In the genomic region with DNA sequence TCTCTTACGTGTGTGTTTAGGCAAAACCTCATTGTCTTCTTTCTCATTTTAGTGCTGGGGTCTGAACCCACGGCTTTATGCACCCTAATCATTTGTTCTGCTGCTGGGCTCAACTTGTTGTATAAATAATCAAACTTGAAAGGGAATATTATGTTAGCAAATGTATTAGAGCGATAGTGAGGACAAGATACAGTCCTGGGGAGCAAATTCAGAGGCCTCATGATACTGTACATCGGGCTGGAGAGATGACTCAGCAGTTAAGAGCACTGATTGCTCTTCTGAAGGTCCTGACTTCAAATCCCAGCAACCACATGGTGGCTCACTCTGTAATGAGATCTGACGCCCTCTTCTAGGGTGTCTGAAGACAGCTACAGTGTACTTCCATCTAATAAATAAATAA, we compare ENCODE assay signal across 18 mouse cellular contexts. TPM values are rescaled to one million over a fixed set of nuclear protein-coding genes. Genes with fewer than 3 reads are reported as not detected.
DNase-seq lines count a peak whose midpoint lies in the region; ATAC-seq and TF ChIP-seq lines count a peak whose summit lies in the region.
"Had no signal": no experiment of that assay in that cellular context is flagged by ENCODE, and none has a peak within 500 bp of the region (broad histone marks: within the 10 kb centered on the region; RNA-seq: fewer than 3 reads in every experiment).

No protein-coding gene starts in this region.

- H3K4me3 ChIP-seq in heart, postnatal 0 days (ENCODE audit: low read depth, low read length): no peak overlapping the region
- no peak overlapping the region for H3K4me3 ChIP-seq in heart, adult 2 months
- H3K4me3 ChIP-seq in stomach, embryonic 15.5 days (replicated peaks): no peak overlapping the region
- no peak overlapping the region for H3K4me3 ChIP-seq in stomach, postnatal 0 days (ENCODE audit: low read depth, low read length)
- H3K4me3 ChIP-seq in intestine, embryonic 14.5 days (ENCODE audit: low read depth, low read length): no peak overlapping the region
- H3K4me3 ChIP-seq: embryonic facial prominence, embryonic 13.5 days; liver, embryonic 12.5 days had no signal

- no peak for DNase-seq in heart, postnatal 0 days (ENCODE audit: low spot score)
- no peak for DNase-seq in heart, adult 2 months
- no peak for DNase-seq in stomach, postnatal 0 days (ENCODE audit: low spot score)
- DNase-seq in intestine, embryonic 14.5 days (ENCODE audit: low spot score): no peak
- DNase-seq in liver: no peak
- DNase-seq: adrenal gland, postnatal 25 days; cerebellum, postnatal 36 days; lung, postnatal 14 days had no signal

- H3K9me3 ChIP-seq in heart, postnatal 0 days (replicated peaks; ENCODE audit: control insufficient read depth, low read length): no peaks in the 10 kb centered on the region
- no peaks in the 10 kb centered on the region for H3K9me3 ChIP-seq in stomach, embryonic 15.5 days
- no peaks in the 10 kb centered on the region for H3K9me3 ChIP-seq in stomach, postnatal 0 days (ENCODE audit: control insufficient read depth, low read length)
- no peaks in the 10 kb centered on the region for H3K9me3 ChIP-seq in intestine, embryonic 14.5 days (ENCODE audit: control insufficient read depth, low read length)
- H3K9me3 ChIP-seq: embryonic facial prominence, embryonic 13.5 days; liver, embryonic 12.5 days had no signal

- no peak for TF ChIP-seq CTCF in heart, postnatal 0 days (IDR thresholded peaks at IDR 0.05; ENCODE audit: low read depth)
- TF ChIP-seq CTCF in heart, adult 2 months (IDR thresholded peaks at IDR 0.05): no peak
- TF ChIP-seq CTCF in stomach, postnatal 0 days (IDR thresholded peaks at IDR 0.05; ENCODE audit: low read depth): no peak

- no peaks in the 10 kb centered on the region for H3K4me1 ChIP-seq in heart, postnatal 0 days (ENCODE audit: control insufficient read depth, insufficient read depth)
- peaks cover 2% of the 10 kb centered on the region for H3K4me1 ChIP-seq in heart, adult 2 months (ENCODE audit: control insufficient read depth, insufficient read depth, low read length)
- peaks cover 3% of the 10 kb centered on the region; the same call in 1 of the 2 replicates for H3K4me1 ChIP-seq in stomach, embryonic 15.5 days
- H3K4me1 ChIP-seq in stomach, postnatal 0 days (replicated peaks; ENCODE audit: control insufficient read depth, insufficient read depth): no peaks in the 10 kb centered on the region
- peaks cover 10% of the 10 kb centered on the region for H3K4me1 ChIP-seq in intestine, embryonic 14.5 days (replicated peaks; ENCODE audit: control insufficient read depth, insufficient read depth, low read length)

- intact Hi-C loops in heart, adult 2 months (cut with DNase I): loop anchor here (5.0 kb wide), 1 partner anchor 97 kb away; no protein-coding TSS in a partner anchor

- no peak overlapping the region for H3K27ac ChIP-seq in heart, postnatal 0 days (ENCODE audit: low read depth)
- no peak overlapping the region for H3K27ac ChIP-seq in heart, adult 2 months
- H3K27ac ChIP-seq in stomach, embryonic 15.5 days: no peak overlapping the region
- no peak overlapping the region for H3K27ac ChIP-seq in stomach, postnatal 0 days (replicated peaks)
- H3K27ac ChIP-seq in intestine, embryonic 14.5 days (ENCODE audit: low read depth): peak overlapping the region; percentile 57
- H3K27ac ChIP-seq: embryonic facial prominence, embryonic 13.5 days; liver, embryonic 12.5 days had no signal

- ATAC-seq in heart, postnatal 0 days (ENCODE audit: insufficient read depth, low read depth): no peak
- ATAC-seq in stomach, embryonic 15.5 days (ENCODE audit: insufficient read depth, low FRiP score, low read depth): no peak
- ATAC-seq in stomach, postnatal 0 days (ENCODE audit: low FRiP score, low TSS enrichment): no peak
- ATAC-seq in intestine, embryonic 14.5 days (replicated peaks; ENCODE audit: low FRiP score, low TSS enrichment, low read depth): no peak
- ATAC-seq in cerebellum, adult (ENCODE audit: insufficient number of reproducible peaks, low FRiP score, low TSS enrichment): no peak
- ATAC-seq: activated CD4-positive, CD25-positive, alpha-beta regulatory T cell, adult 4 months; inflammation-experienced regulatory T-cells, adult 6 months had no signal

- TF ChIP-seq POLR2A in heart, adult 2 months (IDR thresholded peaks at IDR 0.05; ENCODE audit: insufficient read depth, low read depth, low read length): no peak

- WGBS in heart, postnatal 0 days: 66% methylated on average over 5 of the region's 5 CpGs
- 74% methylated on average over 5 of the region's 5 CpGs for WGBS in heart, adult 2 months
- WGBS in stomach, embryonic 15.5 days: 58% methylated on average over 5 of the region's 5 CpGs
- 50% methylated on average over 5 of the region's 5 CpGs for WGBS in stomach, postnatal 0 days
- WGBS in intestine, embryonic 14.5 days: 58% methylated on average over 5 of the region's 5 CpGs

- H3K27me3 ChIP-seq in heart, postnatal 0 days (ENCODE audit: control insufficient read depth, insufficient read depth, low read length): no peaks in the 10 kb centered on the region
- H3K27me3 ChIP-seq in heart, adult 2 months (ENCODE audit: control insufficient read depth, insufficient read depth, low read length): no peaks in the 10 kb centered on the region
- no peaks in the 10 kb centered on the region for H3K27me3 ChIP-seq in stomach, embryonic 15.5 days (replicated peaks)
- no peaks in the 10 kb centered on the region for H3K27me3 ChIP-seq in stomach, postnatal 0 days (ENCODE audit: control insufficient read depth, insufficient read depth, low read length)
- no peaks in the 10 kb centered on the region for H3K27me3 ChIP-seq in intestine, embryonic 14.5 days (replicated peaks; ENCODE audit: control insufficient read depth, insufficient read depth, low read length)
- H3K27me3 ChIP-seq: embryonic facial prominence, embryonic 13.5 days; liver, embryonic 12.5 days had no signal

- H3K4me2 ChIP-seq in heart, postnatal 0 days (ENCODE audit: low read depth, low read length): 0 out of 2 replicates have a peak overlapping the region, but pooled peaks have one; percentile 3
- peak overlapping the region; percentile 30; the same call in 1 of the 2 replicates for H3K4me2 ChIP-seq in stomach, embryonic 15.5 days
- no peak overlapping the region for H3K4me2 ChIP-seq in stomach, postnatal 0 days (replicated peaks; ENCODE audit: low read depth)
- H3K4me2 ChIP-seq in intestine, embryonic 14.5 days (ENCODE audit: low read length): peak overlapping the region; percentile 32
- H3K4me2 ChIP-seq: liver, embryonic 12.5 days had no signal

- no peaks in the 10 kb centered on the region for H3K79me2 ChIP-seq in heart, adult 2 months (replicated peaks; ENCODE audit: control insufficient read depth, insufficient read depth, low read length)

- no peaks in the 10 kb centered on the region for H3K36me3 ChIP-seq in heart, postnatal 0 days (replicated peaks; ENCODE audit: control insufficient read depth, insufficient read depth, low read length)
- no peaks in the 10 kb centered on the region for H3K36me3 ChIP-seq in heart, adult 2 months (ENCODE audit: control insufficient read depth, insufficient read depth, low read length)
- no peaks in the 10 kb centered on the region for H3K36me3 ChIP-seq in stomach, embryonic 15.5 days
- H3K36me3 ChIP-seq in stomach, postnatal 0 days (ENCODE audit: control insufficient read depth, insufficient read depth, low read length): no peaks in the 10 kb centered on the region
- no peaks in the 10 kb centered on the region for H3K36me3 ChIP-seq in intestine, embryonic 14.5 days (ENCODE audit: control insufficient read depth, insufficient read depth, low read length)
- H3K36me3 ChIP-seq: embryonic facial prominence, embryonic 13.5 days; liver, embryonic 12.5 days had no signal

- no peak for TF ChIP-seq EP300 in heart, postnatal 0 days (IDR thresholded peaks at IDR 0.05; ENCODE audit: low read depth)
- TF ChIP-seq EP300 in heart, adult 2 months (IDR thresholded peaks at IDR 0.05; ENCODE audit: insufficient read depth, low read depth, low read length): no peak
- TF ChIP-seq EP300 in stomach, postnatal 0 days (optimal IDR thresholded peaks at IDR 0.05): no peak

- no peak overlapping the region for H3K9ac ChIP-seq in heart, postnatal 0 days (replicated peaks; ENCODE audit: low read depth, low read length)
- H3K9ac ChIP-seq in heart, adult 2 months (ENCODE audit: low read depth, low read length): no peak overlapping the region
- no peak overlapping the region for H3K9ac ChIP-seq in stomach, embryonic 15.5 days
- no peak overlapping the region for H3K9ac ChIP-seq in stomach, postnatal 0 days (ENCODE audit: low read length)
- H3K9ac ChIP-seq in intestine, embryonic 14.5 days (ENCODE audit: low read length): no peak overlapping the region
- H3K9ac ChIP-seq: embryonic facial prominence, embryonic 13.5 days; liver, embryonic 12.5 days had no signal

RNA-seq across cellular contexts. Expression of gene Slc44a3, which starts 8.4 kb away (rescaled TPM):
- 1.5 and 6.0 TPM in 2 replicates for total RNA-seq in heart, postnatal 0 days (2014; rRNA removed; ENCODE audit: low replicate concordance)
- polyA plus RNA-seq in heart, postnatal 0 days (2015; fragmentation: Nextera tagmentation; extraction: Ambion mirVana): 0.79 and 1.3 TPM in 2 replicates
- total RNA-seq in heart, adult 2 months (2021): not detected
- 0.38 and 1.1 TPM in 2 replicates for polyA plus RNA-seq in heart, adult 2 months (2012; rRNA removed)
- 35.4 and 46.9 TPM in 2 replicates for polyA plus RNA-seq in stomach, embryonic 15.5 days (2015; fragmentation: Nextera tagmentation; extraction: Ambion mirVana)
- 42.7 and 44.8 TPM in 2 replicates for polyA plus RNA-seq in stomach, postnatal 0 days (2015; fragmentation: Nextera tagmentation; extraction: Ambion mirVana)
- polyA plus RNA-seq in intestine, embryonic 14.5 days (2014; fragmentation: Nextera tagmentation; extraction: Ambion mirVana): 29.6 and 34.4 TPM in 2 replicates
- total RNA-seq: hematopoietic stem cell, adult 5-6 weeks; layer of hippocampus, postnatal 25 days; left cerebral cortex, postnatal 25 days; monocyte, adult 5-6 weeks had no signal
- polyA plus RNA-seq: activated CD4-positive, CD25-positive, alpha-beta regulatory T cell, adult 4 months; inflammation-experienced regulatory T-cells, adult 6 months had no signal

Comparison
In these comparisons a context has a peak if more than half of its experiments do, and no peak if none do; other contexts are left out.
1. RNA of gene Slc44a3, which starts 8.4 kb away (polyA plus RNA-seq): 42.7 to 44.8 TPM in stomach, postnatal 0 days, 35.4 to 46.9 TPM in stomach, embryonic 15.5 days and 29.6 to 34.4 TPM in intestine, embryonic 14.5 days; 0.38 to 1.1 TPM in heart, adult 2 months and 0.79 to 1.3 TPM in heart, postnatal 0 days; every median in the first group is over 10 times any median in the second.